Mouse (Mus musculus): ENCODE results near the gene Cbs. TPM values are rescaled to one million over a fixed set of nuclear protein-coding genes. Genes with fewer than 3 reads are reported as not detected.
A peak's percentile ranks its signal among the peaks of the same experiment; 100 is the strongest.

The Cbs gene
- total and polyA plus RNA-seq, 3 experiments: 1.2 to 1.9 (median 1.4) TPM

DNA sequence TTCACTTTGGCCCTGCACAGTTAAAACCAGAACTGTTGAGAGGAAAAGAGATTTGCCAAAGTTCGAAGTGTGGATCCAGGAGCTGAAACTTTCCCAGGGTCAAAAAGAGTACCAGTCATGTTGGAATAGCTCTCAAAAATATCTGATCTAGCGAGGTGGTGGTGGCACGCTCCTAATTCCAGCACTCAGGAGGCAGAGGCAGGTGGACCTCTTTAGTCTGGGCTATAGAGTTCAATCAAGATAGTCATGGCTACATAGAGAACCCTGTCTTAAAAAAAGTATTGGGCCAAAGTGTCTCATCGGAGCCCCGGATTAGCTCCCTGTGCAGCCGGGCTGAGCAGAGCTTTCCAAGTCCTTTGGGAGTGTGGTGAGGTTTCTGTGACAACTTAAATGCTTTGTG, 70.8 kb downstream of the Cbs start:
- Histone ChIP-seq H3K4me3 (replicated peaks in 1 of 3; ENCODE audit: low read depth in 2 of 3, low read length in 2 of 3, poor library complexity in 1 of 3) (peak overlapping the region in 2 of 3 experiments; percentile 31 to 85), H3K27ac (ENCODE audit: insufficient read depth, low read depth) (no peak overlapping the region), H3K4me2 (ENCODE audit: insufficient read depth, low read depth, poor library complexity, severe bottlenecking) (peak overlapping the region; percentile 95), H3K79me2 (replicated peaks; ENCODE audit: control insufficient read depth, extremely low read depth, insufficient read depth, poor library complexity, severe bottlenecking) (peaks cover 25% of the 10 kb centered on the region), H3K27me3 (replicated peaks) (no peaks in the 10 kb centered on the region), H3K36me3 (replicated peaks in 1 of 2; ENCODE audit: control insufficient read depth in 1 of 2, insufficient read depth in 1 of 2, low read length in 1 of 2) (peaks cover 0 to 18% of the 10 kb centered on the region in 2 experiments), H3K9ac (ENCODE audit: insufficient read depth, low read depth) (peak overlapping the region; percentile 92), H3K4me1 (ENCODE audit: control insufficient read depth in 1 of 2, insufficient read depth in 2 of 2) (peaks cover 7 to 27% of the 10 kb centered on the region in 2 experiments), H3K9me3 (replicated peaks; ENCODE audit: low read length) (no peaks in the 10 kb centered on the region)
- dilution Hi-C loops (cut with MboI; ENCODE audit: extremely low pct_ligation_motif_present, extremely low pct_unique_long_range_greater_than_20kb, low sequenced_read_pairs) (no loop called here), in situ Hi-C loops (cut with MboI; ENCODE audit: low pct_ligation_motif_present, low pct_unique_long_range_greater_than_20kb, low sequenced_read_pairs) (no loop called here)
- no peak for TF ChIP-seq ZNF384 (IDR thresholded peaks at IDR 0.05; ENCODE audit: low read depth, low read length)
- no peak for TF ChIP-seq UBTF (IDR thresholded peaks at IDR 0.05; ENCODE audit: low read depth, low read length)
- no peak for TF ChIP-seq IRF4 (IDR thresholded peaks at IDR 0.05; ENCODE audit: low read depth, low read length)
- no peak for TF ChIP-seq USF1 (IDR thresholded peaks at IDR 0.05; ENCODE audit: low read depth, low read length)
- no peak for TF ChIP-seq USF2 (conservative IDR thresholded peaks at IDR 0.05; ENCODE audit: low read depth, low read length)
- no peak for TF ChIP-seq MAX (IDR thresholded peaks at IDR 0.05; ENCODE audit: low read length)
- no peak for TF ChIP-seq SMC3 (IDR thresholded peaks at IDR 0.05; ENCODE audit: low read depth, low read length)
- no peak for TF ChIP-seq ZC3H11A (IDR thresholded peaks at IDR 0.05; ENCODE audit: low read depth, low read length)
- no peak for TF ChIP-seq ELF1 (IDR thresholded peaks at IDR 0.05; ENCODE audit: low read depth, low read length)
- no peak for TF ChIP-seq RCOR1 (conservative IDR thresholded peaks at IDR 0.05; ENCODE audit: low read depth, low read length)
- no peak for TF ChIP-seq ZKSCAN1 (IDR thresholded peaks at IDR 0.05; ENCODE audit: borderline replicate concordance, low read depth, low read length)
- no peak for TF ChIP-seq MEF2A (IDR thresholded peaks at IDR 0.05; ENCODE audit: borderline replicate concordance, low read depth, low read length)
- TF ChIP-seq JUND (conservative IDR thresholded peaks at IDR 0.05; ENCODE audit: low read depth, low read length): no peak
- TF ChIP-seq CHD1 (IDR thresholded peaks at IDR 0.05; ENCODE audit: low read depth, low read length): no peak
- no peak for TF ChIP-seq JUN (IDR thresholded peaks at IDR 0.05; ENCODE audit: insufficient read depth, low read depth, low read length)
- TF ChIP-seq KAT2A (IDR thresholded peaks at IDR 0.05; ENCODE audit: insufficient replicate concordance, low read length): no peak
- TF ChIP-seq GABPA (IDR thresholded peaks at IDR 0.05; ENCODE audit: insufficient replicate concordance, low read depth, low read length): no peak
- no peak for TF ChIP-seq POLR2A (IDR thresholded peaks at IDR 0.05; ENCODE audit: low read depth, low read length)
- TF ChIP-seq HCFC1 (IDR thresholded peaks at IDR 0.05; ENCODE audit: low read depth, low read length): no peak
- no peak for DNase-seq (ENCODE audit: extremely low read depth)

All from CH12.LX (cell line).